Mouse (Mus musculus) forebrain, embryonic 14.5 days (tissue): ENCODE data around the gene Elmo1. TPM values are rescaled to one million over a fixed set of nuclear protein-coding genes. Genes with fewer than 3 reads are reported as not detected.

Source experiments
- ATAC-seq: fragments of 200-750 bp; cut with Nextera tagmentation; 2 replicates; pipeline ENCODE4 v1.8.0; 2017; ENCODE audit warnings: mild to moderate bottlenecking, moderate library complexity
- DNase-seq: peaks from one replicate; pipeline ENCODE4 v3.0.0-alpha.2; 2015; ENCODE audit warnings: low spot score
- H3K27ac ChIP-seq: fragments of 300-500 bp; sonication (generic); 2 replicates; pipeline ENCODE4 v1.5.1; 2014; ENCODE audit warnings: low read depth, mild to moderate bottlenecking, control low read depth, low read length, moderate library complexity
- H3K27me3 ChIP-seq: fragments of 300-500 bp; sonication (generic); replicated peaks from 2 replicates; pipeline ENCODE4 v1.6.1; 2014; ENCODE audit warnings: low read length, control low read depth, mixed read lengths; ENCODE audit not compliant: control insufficient read depth, insufficient read depth
- H3K36me3 ChIP-seq: fragments of 300-500 bp; sonication (generic); 2 replicates; pipeline ENCODE4 v1.6.1; 2014; ENCODE audit warnings: low read length, control low read depth; ENCODE audit not compliant: control insufficient read depth, insufficient read depth
- H3K4me1 ChIP-seq: fragments of 300-500 bp; sonication (generic); 2 replicates; pipeline ENCODE4 v1.6.1; 2014; ENCODE audit warnings: antibody characterized with exemption, low read length, control low read depth; ENCODE audit not compliant: control insufficient read depth, insufficient read depth
- H3K4me2 ChIP-seq: fragments of 300-500 bp; sonication (generic); 2 replicates; pipeline ENCODE4 v1.6.1; 2014; ENCODE audit warnings: mild to moderate bottlenecking, control low read depth, low read length
- H3K4me3 ChIP-seq: fragments of 300-500 bp; sonication (generic); 2 replicates; pipeline ENCODE4 v1.5.1; 2014; ENCODE audit warnings: low read depth, low read length, control low read depth
- H3K9ac ChIP-seq: fragments of 300-500 bp; sonication (generic); 2 replicates; pipeline ENCODE4 v1.6.1; 2014; ENCODE audit warnings: mild to moderate bottlenecking, low read length, control low read depth, moderate library complexity
- H3K9me3 ChIP-seq: fragments of 300-500 bp; sonication (generic); replicated peaks from 2 replicates; pipeline ENCODE4 v1.6.1; 2016; ENCODE audit warnings: low read length, control low read depth, mixed read lengths; ENCODE audit not compliant: control insufficient read depth
- WGBS: fragments of 180-500 bp; shearing (Covaris S2); extraction: QIAGEN DNeasy Blood & Tissue Kit; methylation state at CpG from one replicate; pipeline ENCODE4 v1.1.7; 2014; 5-methylcytosine and 5-hydroxymethylcytosine counted together
- polyA plus RNA-seq: library from polyadenylated mRNA; unstranded; fragments of >200 nt; fragmentation: Nextera tagmentation; extraction: Ambion mirVana; gene quantifications from 2 replicates; pipeline ENCODE4 v1.2.1, GENCODE M21; 2014

The Elmo1 gene
- polyA plus RNA-seq, 1 experiment from 2014 or later = 22.6 TPM

DNA sequence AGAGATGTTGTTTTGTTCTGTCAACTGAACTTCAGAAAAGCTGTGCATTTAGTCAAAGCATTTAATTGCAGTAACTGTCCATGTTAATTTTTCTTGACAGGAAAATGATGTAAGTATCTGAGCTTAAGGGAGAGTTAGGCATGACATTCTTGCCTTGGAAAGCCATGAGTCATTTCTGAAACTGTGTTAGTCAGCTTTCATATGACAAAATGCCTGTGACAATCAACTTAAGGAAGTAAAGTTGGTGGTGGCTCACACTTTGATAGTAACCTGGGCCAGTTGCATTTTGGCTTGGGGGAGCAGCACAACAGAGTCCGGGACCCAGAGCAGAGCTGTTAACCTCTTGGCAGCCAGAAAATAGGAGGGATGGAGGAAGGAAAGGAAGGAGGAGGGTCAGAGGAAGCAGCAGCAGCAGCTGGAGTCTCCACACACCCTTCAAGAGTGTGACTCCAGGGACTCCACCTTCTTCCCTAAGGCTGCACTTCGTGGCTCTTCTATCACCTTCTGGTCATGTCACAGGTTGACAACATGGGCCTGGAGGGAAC lies 20.9 kb downstream of the Elmo1 start:
- DNase-seq = no peak
- no peak for ATAC-seq
- Histone ChIP-seq H3K27ac (no peak overlapping the region), H3K9me3 (no peaks in the 10 kb centered on the region), H3K4me3 (no peak overlapping the region), H3K4me2 (no peak overlapping the region), H3K4me1 (peaks cover 5% of the 10 kb centered on the region), H3K36me3 (no peaks in the 10 kb centered on the region), H3K27me3 (peaks cover 35% of the 10 kb centered on the region), H3K9ac (no peak overlapping the region)
- WGBS = 76% methylated on average over 2 of the region's 2 CpGs

DNA sequence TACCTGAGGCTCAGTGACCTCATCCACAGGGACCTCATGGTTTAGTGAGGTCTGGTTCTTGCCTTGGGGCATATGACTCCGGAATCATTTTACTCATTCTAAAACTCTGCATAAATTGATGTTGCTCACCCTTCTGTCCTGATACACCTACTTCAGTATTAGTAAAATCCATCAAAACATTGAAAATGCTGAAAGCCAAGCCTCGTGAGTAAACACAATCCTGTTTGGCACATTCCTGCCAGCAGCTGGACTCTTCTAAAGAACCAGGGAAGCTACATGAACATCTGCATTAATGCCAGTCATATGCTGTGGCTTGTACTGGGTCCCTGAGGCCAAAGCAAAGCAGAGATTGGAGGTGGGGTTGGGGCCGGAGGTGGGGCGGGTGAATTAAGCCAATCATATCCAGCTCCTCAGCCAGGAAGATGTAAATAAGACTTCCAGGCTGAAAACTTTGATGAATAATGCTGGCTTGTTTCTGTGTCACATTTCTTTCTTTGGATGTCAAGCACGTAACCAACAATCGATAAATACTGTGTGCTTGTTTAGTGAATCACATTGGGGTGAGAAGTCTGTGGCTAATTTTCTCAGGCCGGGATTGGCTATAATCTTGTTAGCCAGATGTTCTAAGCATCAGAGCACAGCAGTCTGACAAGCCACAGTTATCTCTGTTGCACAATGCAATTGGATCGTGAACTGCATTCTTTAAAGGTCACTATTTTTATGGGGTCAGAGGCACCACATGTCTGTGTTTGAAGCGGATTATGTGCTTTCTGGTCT lies 24.9 kb downstream of the Elmo1 start:
- ATAC-seq = no peak
- no peak for DNase-seq
- WGBS = 59% methylated on average over 9 of the region's 9 CpGs
- Histone ChIP-seq H3K36me3 (no peaks in the 10 kb centered on the region), H3K4me2 (no peak overlapping the region), H3K9ac (no peak overlapping the region), H3K27me3 (peaks cover 58% of the 10 kb centered on the region), H3K9me3 (no peaks in the 10 kb centered on the region), H3K4me3 (no peak overlapping the region), H3K27ac (no peak overlapping the region), H3K4me1 (peaks cover 20% of the 10 kb centered on the region)

DNA sequence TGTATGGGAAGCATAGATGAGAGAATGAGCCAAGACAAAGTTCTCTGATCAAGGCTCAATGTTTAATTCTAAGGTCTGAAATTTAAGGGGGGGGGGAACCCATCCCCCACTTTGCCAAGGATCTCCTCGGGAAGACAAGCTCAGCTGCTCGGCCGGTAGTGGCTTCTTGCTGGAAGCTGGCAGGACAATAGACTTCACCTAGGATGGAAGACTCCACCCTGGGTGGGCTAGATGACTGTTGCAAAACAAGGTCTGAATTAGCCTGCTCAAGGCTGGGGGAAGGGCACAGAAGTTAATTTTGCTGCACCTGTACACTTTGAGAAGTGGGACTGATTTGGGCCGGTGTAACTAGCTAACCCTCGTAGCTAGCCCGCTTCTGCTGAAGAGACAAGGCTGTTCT lies 25.6 kb downstream of the Elmo1 start:
- H3K4me2 ChIP-seq = no peak overlapping the region
- 37% methylated on average over 6 of the region's 6 CpGs for WGBS
- DNase-seq = no peak
- H3K27ac ChIP-seq = no peak overlapping the region
- no peaks in the 10 kb centered on the region for H3K9me3 ChIP-seq
- H3K4me3 ChIP-seq = no peak overlapping the region
- peaks cover 18% of the 10 kb centered on the region for H3K4me1 ChIP-seq
- peaks cover 59% of the 10 kb centered on the region for H3K27me3 ChIP-seq
- H3K9ac ChIP-seq = no peak overlapping the region
- ATAC-seq = no peak
- H3K36me3 ChIP-seq = no peaks in the 10 kb centered on the region

DNA sequence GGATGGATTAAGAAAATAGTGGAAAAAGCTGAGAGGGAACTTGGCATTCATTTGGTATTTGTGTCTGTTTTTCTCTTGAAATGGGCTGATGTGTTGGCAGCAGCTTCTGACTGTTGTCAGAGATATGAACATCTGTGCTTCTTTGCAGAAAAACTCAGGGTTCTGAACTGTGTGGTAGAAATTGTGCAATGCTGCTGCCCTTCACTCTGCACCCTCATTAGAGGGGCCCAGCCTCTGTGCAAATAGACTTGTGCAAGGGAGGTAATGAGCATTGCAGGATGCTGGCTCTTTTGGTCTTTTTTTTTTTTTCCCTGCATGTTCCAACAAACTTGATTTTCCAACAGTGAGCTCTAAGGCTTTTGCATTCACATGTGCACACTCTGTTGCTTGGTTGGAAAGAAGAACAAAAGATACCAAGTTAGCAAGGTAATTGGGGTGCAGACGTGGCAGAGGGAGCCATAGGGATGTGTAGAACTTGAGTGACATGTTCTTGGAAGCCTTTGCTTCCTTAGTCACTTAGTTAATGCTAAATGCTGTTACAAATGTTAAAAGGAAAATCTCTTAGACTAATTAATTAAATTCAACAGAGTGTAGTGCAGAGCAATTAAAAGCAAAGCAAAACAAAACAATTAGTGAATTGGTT lies 26.6 kb downstream of the Elmo1 start:
- Histone ChIP-seq H3K27ac (no peak overlapping the region), H3K36me3 (no peaks in the 10 kb centered on the region), H3K27me3 (peaks cover 62% of the 10 kb centered on the region), H3K9me3 (no peaks in the 10 kb centered on the region), H3K4me2 (no peak overlapping the region), H3K4me3 (no peak overlapping the region), H3K4me1 (peaks cover 18% of the 10 kb centered on the region), H3K9ac (no peak overlapping the region)
- DNase-seq (peak; percentile 95), ATAC-seq (peak; percentile 95)
- WGBS = 10% methylated on average over 1 of the region's 1 CpGs

DNA sequence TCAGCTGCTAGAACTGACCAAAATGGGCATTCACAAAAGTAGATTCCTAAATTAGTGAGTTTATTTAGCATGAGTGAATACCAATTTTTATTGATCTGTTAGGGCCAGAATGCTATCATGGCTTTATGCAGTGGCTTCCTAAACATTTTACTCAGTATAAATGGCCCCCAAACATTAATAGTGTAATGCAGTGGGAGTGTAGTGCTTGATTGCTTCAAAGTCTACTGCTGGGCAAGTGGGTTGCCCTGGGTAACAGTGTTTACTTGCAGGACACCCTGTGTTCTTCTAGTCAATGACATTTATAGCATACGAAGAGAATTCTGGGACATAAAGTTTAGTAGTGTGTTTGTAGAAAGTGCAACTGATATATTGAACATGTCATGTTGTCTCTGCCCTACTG lies 27.3 kb downstream of the Elmo1 start:
- DNase-seq (no peak), ATAC-seq (peak; percentile 37)
- Histone ChIP-seq H3K9me3 (no peaks in the 10 kb centered on the region), H3K4me2 (no peak overlapping the region), H3K27ac (no peak overlapping the region), H3K9ac (no peak overlapping the region), H3K4me1 (peaks cover 18% of the 10 kb centered on the region), H3K27me3 (peaks cover 59% of the 10 kb centered on the region), H3K4me3 (no peak overlapping the region), H3K36me3 (no peaks in the 10 kb centered on the region)
- 20% methylated on average over 1 of the region's 1 CpGs for WGBS

DNA sequence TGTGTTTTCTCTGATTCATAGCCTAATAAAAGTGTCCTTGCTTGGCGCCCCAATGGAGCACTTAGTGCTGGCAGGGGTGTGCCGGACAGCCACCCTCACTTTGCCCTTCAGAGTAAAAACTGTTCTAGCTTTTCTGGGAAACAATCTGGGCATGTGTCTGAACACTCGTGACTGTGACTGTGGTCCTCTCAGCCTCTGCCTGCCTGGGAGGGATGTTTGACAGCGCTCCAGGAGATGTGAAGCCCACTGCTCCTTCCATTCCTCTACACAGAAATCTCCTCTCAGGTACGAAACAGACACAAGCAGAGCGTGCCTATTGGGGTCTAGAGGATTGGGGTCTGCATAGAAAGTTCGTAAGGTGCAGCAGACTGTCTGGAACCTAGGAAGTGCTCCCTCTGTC lies 28.5 kb downstream of the Elmo1 start:
- DNase-seq (no peak), ATAC-seq (no peak)
- Histone ChIP-seq H3K4me2 (no peak overlapping the region), H3K4me1 (peaks cover 18% of the 10 kb centered on the region), H3K4me3 (no peak overlapping the region), H3K9me3 (no peaks in the 10 kb centered on the region), H3K36me3 (no peaks in the 10 kb centered on the region), H3K9ac (no peak overlapping the region), H3K27ac (no peak overlapping the region), H3K27me3 (peaks cover 62% of the 10 kb centered on the region)
- 91% methylated on average over 7 of the region's 7 CpGs for WGBS

DNA sequence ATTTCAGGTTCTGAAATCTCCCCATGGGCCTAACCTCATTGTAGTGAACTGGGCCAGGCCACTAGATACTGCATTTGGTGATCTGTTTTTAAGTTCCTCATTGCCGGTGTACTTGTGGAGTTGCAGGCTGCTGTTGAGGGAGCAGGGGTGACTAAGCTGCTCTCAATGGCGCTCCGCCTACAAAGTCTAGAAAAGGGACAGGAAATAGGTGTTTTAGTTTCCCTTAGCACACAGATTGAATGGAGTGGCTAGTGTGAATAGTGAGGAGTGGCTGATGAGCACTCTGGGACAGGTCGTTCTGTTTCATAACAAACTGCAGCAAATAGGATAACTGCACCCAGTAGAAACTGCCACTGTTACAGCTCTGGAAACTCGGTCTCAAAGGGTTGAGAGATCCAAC lies 30.3 kb downstream of the Elmo1 start:
- no peak for ATAC-seq
- Histone ChIP-seq H3K9me3 (no peaks in the 10 kb centered on the region), H3K4me2 (no peak overlapping the region), H3K4me3 (no peak overlapping the region), H3K36me3 (no peaks in the 10 kb centered on the region), H3K9ac (no peak overlapping the region), H3K27ac (no peak overlapping the region), H3K27me3 (peaks cover 55% of the 10 kb centered on the region), H3K4me1 (peaks cover 18% of the 10 kb centered on the region)
- DNase-seq = no peak
- 82% methylated on average over 5 of the region's 5 CpGs for WGBS

DNA sequence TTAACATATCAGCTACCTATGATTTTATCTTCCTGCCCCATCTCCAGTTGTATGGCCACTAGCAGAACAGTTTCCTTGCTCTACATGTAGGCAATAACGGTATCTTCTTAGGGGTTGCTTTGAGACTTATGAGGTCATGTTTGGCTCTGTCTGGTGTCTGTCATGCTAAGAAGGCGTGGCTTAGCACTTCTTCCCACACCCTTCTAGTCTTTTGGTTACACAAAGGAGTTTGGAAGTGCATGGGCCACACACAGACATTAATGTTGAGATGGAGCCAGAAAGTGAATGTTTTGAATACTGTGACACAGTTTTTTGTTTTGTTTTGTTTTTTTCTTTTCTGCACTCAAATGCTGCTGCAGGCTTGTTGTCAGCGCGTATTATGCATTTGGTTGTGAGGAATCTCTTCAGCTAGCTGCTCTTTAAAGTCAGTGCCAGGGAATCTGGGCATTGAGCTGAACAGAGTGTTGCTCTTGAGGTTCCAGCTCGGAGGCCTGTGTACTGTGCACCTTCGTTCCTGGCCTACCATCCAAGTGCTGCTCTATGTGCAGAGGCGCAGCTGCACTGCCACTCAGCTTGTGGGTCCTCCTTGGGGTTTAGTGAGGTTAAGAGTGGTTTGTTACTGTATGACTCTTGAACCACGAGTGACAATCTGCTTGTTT lies 31.1 kb downstream of the Elmo1 start:
- WGBS = 77% methylated on average over 8 of the region's 8 CpGs
- no peak overlapping the region for H3K4me2 ChIP-seq
- no peak overlapping the region for H3K27ac ChIP-seq
- no peak overlapping the region for H3K4me3 ChIP-seq
- H3K9ac ChIP-seq = no peak overlapping the region
- no peak for ATAC-seq
- H3K9me3 ChIP-seq = no peaks in the 10 kb centered on the region
- DNase-seq = no peak
- H3K36me3 ChIP-seq = no peaks in the 10 kb centered on the region
- H3K27me3 ChIP-seq = peaks cover 53% of the 10 kb centered on the region
- peaks cover 13% of the 10 kb centered on the region for H3K4me1 ChIP-seq
